Mouse (Mus musculus): ENCODE results near the gene 4933402N03Rik. TPM values are rescaled to one million over a fixed set of nuclear protein-coding genes. Genes with fewer than 3 reads are reported as not detected.

Gene 4933402N03Rik
- polyA plus RNA-seq (2017; shearing (Covaris generic)): not detected

DNA sequence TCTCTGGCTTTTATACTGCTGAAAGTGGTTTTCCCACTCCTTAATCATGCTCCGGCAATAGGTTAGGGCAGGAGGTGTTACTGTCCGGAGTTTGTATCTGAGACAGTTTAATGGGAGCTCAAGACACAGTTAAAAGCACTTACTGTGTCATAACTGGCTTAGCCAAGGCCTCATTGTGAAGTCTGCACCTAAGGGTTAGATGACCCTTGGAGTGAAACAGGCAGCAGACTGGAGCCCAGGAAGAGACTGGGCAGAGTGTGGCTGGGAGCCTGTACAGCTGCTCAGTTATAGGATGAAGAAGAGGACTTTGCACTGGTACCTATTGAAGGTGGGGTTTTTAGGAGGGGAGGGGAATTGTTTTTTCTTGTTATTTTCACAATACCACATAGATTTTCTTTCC lies at the start of gene 4933402N03Rik:
Gene 4933402N03Rik, minus strand, starts transcription at position 101 of the 400 bp plus-strand sequence.

GRCm38 (mm10) chr7:131174121-131174520 lies 28.0 kb upstream of the 4933402N03Rik start, which contains the start of gene 5430419D17Rik:
Gene 5430419D17Rik, plus strand, starts transcription at chr7:131174402.

Other genes with a start within 250 kb of the 4933402N03Rik start
- not detected for gene Htra1, start 210.2 kb downstream of the 4933402N03Rik start, polyA plus RNA-seq (2017; shearing (Covaris generic))
- gene Dmbt1, start 114.3 kb downstream of the 4933402N03Rik start, polyA plus RNA-seq (2017; shearing (Covaris generic)): not detected
- gene 5430419D17Rik, start 28.1 kb upstream of the 4933402N03Rik start, polyA plus RNA-seq (2017; shearing (Covaris generic)): not detected
- not detected for gene Cuzd1, start 176.0 kb upstream of the 4933402N03Rik start, polyA plus RNA-seq (2017; shearing (Covaris generic))
- not detected for gene Fam24b, start 183.2 kb upstream of the 4933402N03Rik start, polyA plus RNA-seq (2017; shearing (Covaris generic))
- gene Fam24a, start 187.6 kb upstream of the 4933402N03Rik start, polyA plus RNA-seq (2017; shearing (Covaris generic)): not detected
- 28.3 TPM for gene 2310057M21Rik, start 216.4 kb upstream of the 4933402N03Rik start, polyA plus RNA-seq (2017; shearing (Covaris generic))
- 53.2 TPM for gene Pstk, start 224.8 kb upstream of the 4933402N03Rik start, polyA plus RNA-seq (2017; shearing (Covaris generic))

Measured in inflammation-experienced regulatory T-cells, adult 16 weeks (primary cell).